Mouse (Mus musculus) limb, embryonic 11.5 days (tissue): ENCODE data around the gene Ccdc162. TPM values are rescaled to one million over a fixed set of nuclear protein-coding genes. Genes with fewer than 3 reads are reported as not detected.

ENCODE experiments used
- ATAC-seq: fragments of 200-750 bp; cut with Nextera tagmentation; 2 replicates; pipeline ENCODE4 v1.8.0; 2017; ENCODE audit warnings: low read depth; ENCODE audit not compliant: insufficient number of reproducible peaks, low FRiP score, low TSS enrichment
- DNase-seq: peaks from one replicate; pipeline ENCODE4 v3.0.0-alpha.2; 2015; ENCODE audit warnings: low spot score
- H3K27ac ChIP-seq: fragments of 300-500 bp; sonication (generic); replicated peaks from 2 replicates; pipeline ENCODE4 v1.5.1; 2014; ENCODE audit warnings: low read depth, mild to moderate bottlenecking, low read length
- H3K27me3 ChIP-seq: fragments of 300-500 bp; sonication (generic); 2 replicates; pipeline ENCODE4 v1.6.1; 2014; ENCODE audit warnings: mild to moderate bottlenecking, low read length, mixed read lengths; ENCODE audit not compliant: control insufficient read depth, insufficient read depth
- H3K36me3 ChIP-seq: fragments of 300-500 bp; sonication (generic); 2 replicates; pipeline ENCODE4 v1.6.1; 2014; ENCODE audit warnings: mild to moderate bottlenecking, low read length, moderate library complexity, mixed read lengths; ENCODE audit not compliant: control insufficient read depth, insufficient read depth
- H3K4me1 ChIP-seq: fragments of 300-500 bp; sonication (generic); 2 replicates; pipeline ENCODE4 v1.6.1; 2014; ENCODE audit warnings: low read length, mixed read lengths; ENCODE audit not compliant: control insufficient read depth, insufficient read depth
- H3K4me2 ChIP-seq: fragments of 300-500 bp; sonication (generic); 2 replicates; pipeline ENCODE4 v1.6.1; 2014; ENCODE audit warnings: low read depth, mild to moderate bottlenecking, moderate library complexity; ENCODE audit not compliant: severe bottlenecking
- H3K4me3 ChIP-seq: fragments of 300-500 bp; sonication (generic); 2 replicates; pipeline ENCODE4 v1.5.1; 2014; ENCODE audit warnings: low read depth, low read length
- H3K9ac ChIP-seq: fragments of 300-500 bp; sonication (generic); 2 replicates; pipeline ENCODE4 v1.6.1; 2014; ENCODE audit warnings: mild to moderate bottlenecking, low read length
- H3K9me3 ChIP-seq: fragments of 300-500 bp; sonication (generic); 2 replicates; pipeline ENCODE4 v1.6.1; 2016; ENCODE audit warnings: low read length; ENCODE audit not compliant: control insufficient read depth
- WGBS: fragments of 180-500 bp; shearing (Covaris S2); extraction: QIAGEN DNeasy Blood & Tissue Kit; methylation state at CpG from one replicate; pipeline ENCODE4 v1.1.7; 2014; 5-methylcytosine and 5-hydroxymethylcytosine counted together
- polyA plus RNA-seq: library from polyadenylated mRNA; unstranded; fragments of >200 nt; fragmentation: Nextera tagmentation; extraction: Ambion mirVana; gene quantifications from 2 replicates; pipeline ENCODE4 v1.2.1, GENCODE M21; 2014

The Ccdc162 gene
- polyA plus RNA-seq, 1 experiment from 2014 or later: 0.29 TPM

DNA sequence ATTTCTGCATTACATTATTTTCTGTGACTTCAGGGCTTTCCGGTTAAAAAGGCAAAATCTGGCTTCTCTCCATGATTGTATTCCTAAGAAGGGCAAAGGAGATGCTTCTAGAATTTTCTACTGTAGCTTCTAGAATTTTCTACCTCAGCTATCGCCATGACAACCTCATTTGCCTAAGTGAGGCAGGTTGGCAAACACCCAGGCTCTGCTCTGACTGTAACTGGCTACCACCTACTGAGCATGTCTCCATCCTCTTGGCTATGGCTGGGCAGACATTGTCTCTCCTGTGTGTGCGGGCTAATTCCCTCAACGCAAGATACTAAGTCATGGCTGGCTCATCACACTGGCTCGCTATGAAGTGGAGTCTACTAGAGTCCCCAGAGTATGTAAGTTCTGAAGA lies 30.1 kb upstream of the Ccdc162 start:
- Histone ChIP-seq H3K9me3 (no peaks in the 10 kb centered on the region), H3K27me3 (no peaks in the 10 kb centered on the region), H3K9ac (no peak overlapping the region), H3K36me3 (no peaks in the 10 kb centered on the region), H3K27ac (no peak overlapping the region), H3K4me3 (no peak overlapping the region), H3K4me2 (no peak overlapping the region), H3K4me1 (no peaks in the 10 kb centered on the region; the same call in 1 of the 2 replicates)
- DNase-seq (no peak), ATAC-seq (no peak)
- 96% methylated on average over 5 of the region's 5 CpGs for WGBS

DNA sequence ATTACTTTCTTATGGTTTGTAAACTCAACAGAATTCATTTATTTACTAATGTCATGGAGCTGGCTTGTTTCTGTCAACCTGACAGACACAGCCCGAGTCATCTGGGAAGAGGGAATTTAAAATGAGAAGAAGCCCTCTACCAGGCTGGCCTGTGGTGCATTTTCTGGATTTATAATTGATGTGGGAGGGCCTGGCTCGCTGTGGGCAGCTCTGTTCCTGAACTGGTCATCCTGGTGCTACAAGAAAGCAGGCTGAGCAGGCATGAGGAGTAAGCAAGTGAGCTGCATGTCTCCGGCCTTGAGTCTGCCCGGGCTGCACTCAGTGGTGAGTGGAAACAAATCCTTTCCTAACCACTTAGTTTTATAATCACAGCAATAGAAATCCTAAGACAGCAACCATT lies 27.6 kb upstream of the Ccdc162 start:
- Histone ChIP-seq H3K27ac (no peak overlapping the region), H3K9me3 (no peaks in the 10 kb centered on the region), H3K4me1 (no peaks in the 10 kb centered on the region; the same call in 1 of the 2 replicates), H3K27me3 (no peaks in the 10 kb centered on the region), H3K4me2 (no peak overlapping the region), H3K36me3 (0 out of 2 replicates have a peak, but pooled peaks cover 2% of the 10 kb centered on the region), H3K4me3 (no peak overlapping the region), H3K9ac (no peak overlapping the region)
- no peak for DNase-seq
- no peak for ATAC-seq
- WGBS: 79% methylated on average over 4 of the region's 4 CpGs

DNA sequence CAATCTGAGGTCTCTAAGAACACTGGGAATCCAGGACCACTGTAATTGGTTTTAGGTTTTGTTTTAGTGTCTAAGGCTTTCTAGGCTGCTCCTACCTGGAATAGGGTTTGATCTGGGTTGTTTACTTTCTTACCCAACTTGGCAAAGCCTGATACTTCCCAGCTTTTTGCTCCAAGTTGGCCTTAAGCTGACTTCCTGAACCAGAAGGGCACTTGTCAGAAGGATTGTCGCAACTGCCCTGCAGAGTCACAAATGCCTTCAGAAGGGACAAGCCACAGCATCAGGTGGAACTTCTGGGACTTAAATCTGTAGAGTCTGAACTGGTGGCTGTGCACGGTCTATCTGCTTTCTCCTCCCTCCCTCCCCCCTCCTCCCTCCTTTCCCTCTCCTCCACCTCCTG lies 23.8 kb upstream of the Ccdc162 start:
- WGBS: 90% methylated on average over 2 of the region's 2 CpGs
- no peak for DNase-seq

DNA sequence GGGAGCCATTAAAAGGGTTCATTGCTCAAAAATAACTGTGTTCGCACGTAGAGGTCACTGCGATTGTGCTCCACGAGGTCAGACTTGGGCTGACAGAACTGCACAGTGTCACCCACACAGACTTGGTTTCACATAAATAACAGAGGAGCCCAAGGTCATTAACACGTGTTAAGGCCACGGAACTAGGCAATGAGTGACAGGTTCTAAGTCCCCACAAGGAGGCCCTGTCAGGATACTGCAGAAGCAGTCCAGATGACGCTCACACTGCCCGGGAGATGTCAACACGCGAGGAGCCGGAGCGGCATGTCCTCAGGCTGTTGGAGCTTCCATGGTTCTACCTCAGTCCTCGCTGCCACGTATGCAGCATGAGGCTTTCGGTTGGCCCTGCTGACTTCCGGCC lies 20.8 kb upstream of the Ccdc162 start:
- H3K36me3 ChIP-seq: peaks cover 5% of the 10 kb centered on the region; the same call in 1 of the 2 replicates
- H3K9me3 ChIP-seq: no peaks in the 10 kb centered on the region
- no peak overlapping the region for H3K4me3 ChIP-seq
- H3K27me3 ChIP-seq: no peaks in the 10 kb centered on the region
- DNase-seq (no peak), ATAC-seq (no peak)
- WGBS: 93% methylated on average over 16 of the region's 16 CpGs
- no peaks in the 10 kb centered on the region for H3K4me1 ChIP-seq
- no peak overlapping the region for H3K4me2 ChIP-seq
- H3K27ac ChIP-seq: no peak overlapping the region
- no peak overlapping the region for H3K9ac ChIP-seq

More for the DNA sequence above, 23.8 kb upstream of the Ccdc162 start:
- no peak overlapping the region for H3K4me2 ChIP-seq
- no peak overlapping the region for H3K9ac ChIP-seq
- H3K27me3 ChIP-seq: no peaks in the 10 kb centered on the region
- ATAC-seq: no peak
- no peak overlapping the region for H3K27ac ChIP-seq
- no peak overlapping the region for H3K4me3 ChIP-seq
- no peaks in the 10 kb centered on the region; the same call in 1 of the 2 replicates for H3K4me1 ChIP-seq
- H3K9me3 ChIP-seq: no peaks in the 10 kb centered on the region
- H3K36me3 ChIP-seq: peaks cover 5% of the 10 kb centered on the region; the same call in 1 of the 2 replicates

DNA sequence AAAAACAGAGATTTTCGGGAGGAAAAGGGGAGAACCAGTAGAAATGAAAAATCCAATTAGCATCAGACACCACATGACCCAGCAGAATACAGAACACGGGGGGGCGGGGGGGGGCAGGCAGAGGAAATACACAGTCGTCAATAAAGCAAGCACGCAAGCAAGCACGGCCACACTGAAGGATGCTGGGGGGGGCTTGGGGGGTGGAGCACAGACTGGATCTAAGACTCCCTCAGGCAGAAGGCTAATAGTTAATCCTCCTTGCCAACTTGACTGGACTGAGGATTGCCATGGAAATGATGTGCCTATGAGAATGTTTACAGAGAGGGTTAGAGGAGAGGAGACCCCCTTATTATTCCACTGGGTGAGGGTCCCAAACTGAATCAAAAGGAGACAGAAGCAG lies 19.0 kb upstream of the Ccdc162 start:
- no peak overlapping the region for H3K27ac ChIP-seq
- no peak for ATAC-seq
- H3K9ac ChIP-seq: no peak overlapping the region

DNA sequence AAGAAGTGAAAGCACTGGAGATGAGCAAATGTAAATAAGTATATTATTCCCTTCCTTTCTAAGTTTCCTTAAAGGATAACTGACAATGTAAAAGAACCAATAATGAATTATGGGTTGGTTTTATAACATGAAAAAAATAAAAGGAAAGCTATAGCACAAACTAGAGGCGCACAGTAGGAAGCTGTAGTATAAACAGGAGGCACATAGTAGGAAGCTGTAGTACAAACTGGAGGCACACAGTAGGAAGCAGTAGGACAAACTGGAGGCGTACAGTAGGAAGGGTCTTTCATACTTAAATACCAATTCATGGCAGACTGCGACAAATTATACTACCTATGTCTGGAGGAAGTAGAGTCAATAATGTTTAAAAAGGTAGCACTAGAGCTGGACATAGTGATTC lies 16.8 kb upstream of the Ccdc162 start:
- no peak overlapping the region for H3K27ac ChIP-seq
- H3K9me3 ChIP-seq: no peaks in the 10 kb centered on the region; the same call in 1 of the 2 replicates
- no peak for ATAC-seq
- no peak for DNase-seq
- H3K4me1 ChIP-seq: no peaks in the 10 kb centered on the region
- H3K9ac ChIP-seq: no peak overlapping the region
- WGBS: 93% methylated on average over 3 of the region's 3 CpGs
- peaks cover 3% of the 10 kb centered on the region; the same call in 1 of the 2 replicates for H3K36me3 ChIP-seq
- H3K27me3 ChIP-seq: no peaks in the 10 kb centered on the region
- H3K4me3 ChIP-seq: no peak overlapping the region
- H3K4me2 ChIP-seq: no peak overlapping the region

More for the DNA sequence above, 19.0 kb upstream of the Ccdc162 start:
- no peaks in the 10 kb centered on the region for H3K9me3 ChIP-seq
- peaks cover 3% of the 10 kb centered on the region; the same call in 1 of the 2 replicates for H3K36me3 ChIP-seq
- DNase-seq: no peak
- no peak overlapping the region for H3K4me2 ChIP-seq
- no peak overlapping the region for H3K4me3 ChIP-seq
- H3K27me3 ChIP-seq: no peaks in the 10 kb centered on the region
- WGBS: 74% methylated on average over 6 of the region's 6 CpGs
- H3K4me1 ChIP-seq: no peaks in the 10 kb centered on the region

DNA sequence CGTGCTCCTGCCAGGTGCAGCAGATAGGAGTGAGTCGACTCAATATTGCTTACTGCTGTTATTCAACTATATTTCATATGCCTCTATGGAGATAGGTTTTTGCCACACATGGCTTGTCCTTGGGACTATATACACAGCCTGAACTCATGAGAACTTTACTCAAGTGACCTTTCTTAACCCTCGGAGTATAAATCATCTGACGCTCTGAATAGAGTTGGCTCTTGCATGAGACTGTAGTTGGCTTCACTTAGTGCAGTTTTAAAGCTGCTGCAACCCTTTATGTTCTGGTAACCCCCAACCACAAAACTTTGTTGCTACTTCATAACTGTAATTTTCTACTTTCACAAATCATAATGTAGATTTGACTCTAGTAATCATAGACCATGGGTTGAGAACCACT lies 15.5 kb upstream of the Ccdc162 start:
- DNase-seq (no peak), ATAC-seq (no peak)
- no peak overlapping the region for H3K9ac ChIP-seq
- peaks cover 2% of the 10 kb centered on the region; the same call in 1 of the 2 replicates for H3K9me3 ChIP-seq
- H3K4me3 ChIP-seq: no peak overlapping the region
- peaks cover 2% of the 10 kb centered on the region; the same call in 1 of the 2 replicates for H3K36me3 ChIP-seq
- no peaks in the 10 kb centered on the region for H3K4me1 ChIP-seq
- no peak overlapping the region for H3K4me2 ChIP-seq
- WGBS: 90% methylated on average over 4 of the region's 4 CpGs
- no peak overlapping the region for H3K27ac ChIP-seq
- no peaks in the 10 kb centered on the region for H3K27me3 ChIP-seq

DNA sequence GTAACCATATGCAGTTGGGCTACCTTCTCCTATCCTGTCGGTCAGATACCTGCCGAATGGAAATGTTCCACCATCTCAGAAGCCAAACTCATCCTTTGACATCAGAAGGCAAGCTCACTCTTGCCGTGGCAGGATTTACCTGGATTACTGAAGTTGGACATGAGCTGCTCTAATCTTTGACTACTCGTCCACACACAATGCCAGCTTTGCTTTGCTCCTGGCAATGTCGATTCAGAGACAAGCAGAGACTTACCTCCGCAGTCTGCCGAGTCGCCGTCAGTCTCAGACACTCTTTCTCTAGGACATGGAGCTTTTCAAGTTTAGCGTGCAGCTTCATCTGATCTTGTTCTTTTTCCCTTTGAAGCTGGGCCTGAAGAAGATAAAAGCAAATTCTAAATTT lies 14.3 kb upstream of the Ccdc162 start:
- no peak for DNase-seq
- Histone ChIP-seq H3K4me3 (no peak overlapping the region), H3K36me3 (peaks cover 2% of the 10 kb centered on the region; the same call in 1 of the 2 replicates), H3K9ac (no peak overlapping the region), H3K9me3 (peaks cover 2% of the 10 kb centered on the region; the same call in 1 of the 2 replicates), H3K27ac (no peak overlapping the region), H3K4me1 (no peaks in the 10 kb centered on the region), H3K4me2 (no peak overlapping the region), H3K27me3 (no peaks in the 10 kb centered on the region)
- no peak for ATAC-seq
- WGBS: 92% methylated on average over 10 of the region's 10 CpGs

DNA sequence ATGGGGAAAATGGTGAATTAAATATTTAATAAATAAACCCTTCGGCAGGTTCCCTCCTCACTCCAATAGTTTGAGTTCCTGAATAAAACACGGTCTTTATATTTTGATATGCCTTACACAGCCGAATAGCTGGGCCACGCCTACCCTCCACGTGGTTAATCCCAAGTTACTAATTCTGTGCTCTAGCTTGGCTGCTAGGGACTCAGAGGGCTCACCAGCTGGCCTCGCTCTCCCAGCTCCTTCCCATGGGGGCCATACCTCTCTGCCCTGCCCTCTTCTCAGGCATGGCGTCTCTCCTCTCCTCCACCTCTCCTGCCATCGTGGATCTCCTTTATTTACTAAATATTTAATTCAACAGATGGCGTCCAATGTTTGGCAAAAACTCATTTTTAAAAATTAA lies 9.8 kb upstream of the Ccdc162 start:
- H3K36me3 ChIP-seq: peaks cover 2% of the 10 kb centered on the region; the same call in 1 of the 2 replicates
- H3K27me3 ChIP-seq: no peaks in the 10 kb centered on the region
- H3K27ac ChIP-seq: no peak overlapping the region
- no peak overlapping the region for H3K4me3 ChIP-seq
- WGBS: 89% methylated on average over 9 of the region's 9 CpGs
- H3K9ac ChIP-seq: no peak overlapping the region
- ATAC-seq (no peak), DNase-seq (no peak)
- peaks cover 2% of the 10 kb centered on the region; the same call in 1 of the 2 replicates for H3K9me3 ChIP-seq
- no peak overlapping the region for H3K4me2 ChIP-seq
- H3K4me1 ChIP-seq: no peaks in the 10 kb centered on the region
